Mouse (Mus musculus): ENCODE data around the gene Lamp2. TPM values are rescaled to one million over a fixed set of nuclear protein-coding genes. Genes with fewer than 3 reads are reported as not detected.
"Not testable (repeated sequence)": the region's sequence is repeated elsewhere in the genome, so short reads cannot be mapped to it uniquely, and the experiment has no call there.

The Lamp2 gene
- polyA plus RNA-seq, 1 experiment from 2014 or later: 188 TPM

GRCm38 (mm10) chrX:38399671-38400070 is 56.6 kb downstream of the Lamp2 start:
- Histone ChIP-seq H3K4me2 (replicated peaks; ENCODE audit: low read depth, low read length) (no peak overlapping the region), H3K9me3 (ENCODE audit: low read length) (no peaks in the 10 kb centered on the region), H3K27ac (ENCODE audit: low read length) (no peak overlapping the region), H3K4me3 (ENCODE audit: low read length) (no peak overlapping the region), H3K9ac (replicated peaks; ENCODE audit: low read length) (no peak overlapping the region), H3K27me3 (ENCODE audit: insufficient read depth, low read length) (no peaks in the 10 kb centered on the region), H3K36me3 (ENCODE audit: insufficient read depth, low read length) (no peaks in the 10 kb centered on the region), H3K4me1 (ENCODE audit: insufficient read depth, low read length) (0 out of 2 replicates have a peak, but pooled peaks cover 4% of the 10 kb centered on the region)
- no peak for ATAC-seq (ENCODE audit: low FRiP score, low TSS enrichment)
- 89% methylated on average over 1 of the region's 1 CpGs for WGBS

- not testable (repeated sequence) for H3K4me3 ChIP-seq (ENCODE audit: low read length); H3K9ac ChIP-seq (replicated peaks; ENCODE audit: low read length); H3K9me3 ChIP-seq (ENCODE audit: low read length); H3K27me3 ChIP-seq (ENCODE audit: insufficient read depth, low read length); H3K4me2 ChIP-seq (replicated peaks; ENCODE audit: low read depth, low read length); H3K36me3 ChIP-seq (ENCODE audit: insufficient read depth, low read length); H3K4me1 ChIP-seq (ENCODE audit: insufficient read depth, low read length); ATAC-seq (ENCODE audit: low FRiP score, low TSS enrichment); H3K27ac ChIP-seq (ENCODE audit: low read length)
- WGBS: 85% methylated on average over 1 of the region's 1 CpGs
These were observed 83.1 kb downstream of the Lamp2 start for GRCm38 (mm10) chrX:38373169-38373568.

GRCm38 (mm10) chrX:38364621-38365020 is 91.6 kb downstream of the Lamp2 start:
- not testable (repeated sequence) for H3K9me3 ChIP-seq (ENCODE audit: low read length); H3K4me2 ChIP-seq (replicated peaks; ENCODE audit: low read depth, low read length); H3K36me3 ChIP-seq (ENCODE audit: insufficient read depth, low read length); H3K4me1 ChIP-seq (ENCODE audit: insufficient read depth, low read length); ATAC-seq (ENCODE audit: low FRiP score, low TSS enrichment); H3K27me3 ChIP-seq (ENCODE audit: insufficient read depth, low read length); H3K27ac ChIP-seq (ENCODE audit: low read length); H3K4me3 ChIP-seq (ENCODE audit: low read length); H3K9ac ChIP-seq (replicated peaks; ENCODE audit: low read length)
- 60% methylated on average over 1 of the region's 1 CpGs for WGBS

- no peak overlapping the region for H3K4me3 ChIP-seq (ENCODE audit: low read length)
- 63% methylated on average over 8 of the region's 8 CpGs for WGBS
- H3K27me3 ChIP-seq (ENCODE audit: insufficient read depth, low read length): no peaks in the 10 kb centered on the region
- no peaks in the 10 kb centered on the region for H3K4me1 ChIP-seq (ENCODE audit: insufficient read depth, low read length)
- H3K9ac ChIP-seq (replicated peaks; ENCODE audit: low read length): no peak overlapping the region
- no peaks in the 10 kb centered on the region for H3K36me3 ChIP-seq (ENCODE audit: insufficient read depth, low read length)
- H3K4me2 ChIP-seq (replicated peaks; ENCODE audit: low read depth, low read length): no peak overlapping the region
- H3K27ac ChIP-seq (ENCODE audit: low read length): no peak overlapping the region
- H3K9me3 ChIP-seq (ENCODE audit: low read length): no peaks in the 10 kb centered on the region
- no peak for ATAC-seq (ENCODE audit: low FRiP score, low TSS enrichment)
These were observed 94.2 kb downstream of the Lamp2 start for GRCm38 (mm10) chrX:38362016-38362415.

Other genes with a start within 250 kb of the Lamp2 start
- gene Tmem255a, start 204.0 kb downstream of the Lamp2 start, polyA plus RNA-seq (2015; fragmentation: Nextera tagmentation; extraction: Ambion mirVana): 27.3 and 29.4 TPM in 2 replicates
- gene Atp1b4, start 140.3 kb downstream of the Lamp2 start, polyA plus RNA-seq (2015; fragmentation: Nextera tagmentation; extraction: Ambion mirVana): 0.57 and 0.75 TPM in 2 replicates
- gene Cul4b, start 119.7 kb upstream of the Lamp2 start, polyA plus RNA-seq (2015; fragmentation: Nextera tagmentation; extraction: Ambion mirVana): 29.1 and 31.3 TPM in 2 replicates
- gene Mcts1, start 144.1 kb upstream of the Lamp2 start, polyA plus RNA-seq (2015; fragmentation: Nextera tagmentation; extraction: Ambion mirVana): 77.7 and 81.7 TPM in 2 replicates
- gene C1galt1c1, start 178.6 kb upstream of the Lamp2 start, polyA plus RNA-seq (2015; fragmentation: Nextera tagmentation; extraction: Ambion mirVana): 36.4 and 37.3 TPM in 2 replicates